Mouse (Mus musculus): Measurements from ENCODE around the gene Dcaf5.

- TF ChIP-seq CTCF (IDR thresholded peaks at IDR 0.05; ENCODE audit: extremely low read depth, insufficient read length, insufficient replicate concordance, low read depth, low read length) (no peak), POLR2A (IDR thresholded peaks at IDR 0.05; ENCODE audit: low read depth, low read length) (no peak)
Measured at GRCm38 (mm10) chr12:80433266-80433665, 3.1 kb downstream of the Dcaf5 start.
